Mouse (Mus musculus): ENCODE data around the gene Gm47189. TPM values are rescaled to one million over a fixed set of nuclear protein-coding genes. Genes with fewer than 3 reads are reported as not detected.
"Not testable (repeated sequence)": the region's sequence is repeated elsewhere in the genome, so short reads cannot be mapped to it uniquely, and the experiment has no call there.

Gm47189 gene
- polyA plus RNA-seq (2014; fragmentation: Nextera tagmentation; extraction: Ambion mirVana): not detected in 2 replicates

DNA sequence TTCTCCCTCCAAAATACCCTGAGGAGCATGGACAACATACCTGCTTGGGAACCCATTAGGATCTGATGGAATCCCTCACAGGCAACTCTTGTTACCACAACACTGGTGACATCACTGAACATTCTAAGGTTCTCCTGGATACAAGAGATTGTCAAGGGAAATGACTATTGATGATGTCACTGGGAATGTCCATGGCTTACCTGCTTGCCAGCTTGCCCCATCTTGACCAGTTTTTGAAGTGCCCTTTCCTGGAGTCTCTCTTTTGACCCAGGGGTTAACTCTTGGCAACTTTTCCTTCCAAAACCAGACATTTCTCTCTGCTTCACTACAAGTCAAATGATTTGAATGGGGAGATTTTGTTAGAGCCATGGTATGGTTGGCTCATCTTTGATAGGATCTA lies at the start of gene Gm47189:
Gm47189 (minus strand) TSS at position 101 of the 400 bp plus-strand sequence.
- not testable (repeated sequence) for H3K9me3 ChIP-seq (ENCODE audit: control insufficient read depth, low read length); H3K4me2 ChIP-seq; H3K27ac ChIP-seq (ENCODE audit: low read depth, low read length); H3K36me3 ChIP-seq (ENCODE audit: control insufficient read depth, insufficient read depth, low read length); ATAC-seq (ENCODE audit: low FRiP score); H3K27me3 ChIP-seq (ENCODE audit: control insufficient read depth, insufficient read depth, low read length); H3K4me3 ChIP-seq (ENCODE audit: low read depth, low read length); DNase-seq (ENCODE audit: low spot score, missing footprints); H3K9ac ChIP-seq (ENCODE audit: low read length); H3K4me1 ChIP-seq (ENCODE audit: control insufficient read depth, insufficient read depth, low read length)

DNA sequence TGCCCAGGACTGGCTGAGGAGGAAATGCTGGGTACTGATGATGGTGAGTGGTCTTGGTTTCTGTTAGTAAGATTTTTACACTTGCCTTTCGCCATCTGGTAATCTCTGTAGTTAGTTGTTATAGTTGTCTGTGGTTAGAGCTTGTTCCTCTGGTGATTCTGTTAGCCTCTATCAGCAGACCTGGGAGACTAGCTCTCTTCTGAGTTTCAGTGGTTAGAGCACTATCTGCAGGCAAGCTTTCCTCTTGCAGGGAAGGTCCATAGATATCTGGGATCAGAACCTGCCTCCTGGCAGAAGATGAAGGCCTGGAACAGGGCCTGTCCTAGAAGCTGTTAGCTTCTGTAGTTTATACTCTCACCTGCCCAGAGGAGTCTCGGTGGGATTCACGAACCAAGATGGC lies 16.3 kb downstream of the Gm47189 start:
- whole genome bisulfite sequencing: 92% methylated on average over 2 of the region's 3 CpGs
- H3K4me2 ChIP-seq; H3K4me1 ChIP-seq (ENCODE audit: control insufficient read depth, insufficient read depth, low read length); H3K4me3 ChIP-seq (ENCODE audit: low read depth, low read length); DNase-seq (ENCODE audit: low spot score, missing footprints); ATAC-seq (ENCODE audit: low FRiP score); H3K27me3 ChIP-seq (ENCODE audit: control insufficient read depth, insufficient read depth, low read length); H3K27ac ChIP-seq (ENCODE audit: low read depth, low read length); H3K9me3 ChIP-seq (ENCODE audit: control insufficient read depth, low read length); H3K9ac ChIP-seq (ENCODE audit: low read length); H3K36me3 ChIP-seq (ENCODE audit: control insufficient read depth, insufficient read depth, low read length): not testable (repeated sequence)

DNA sequence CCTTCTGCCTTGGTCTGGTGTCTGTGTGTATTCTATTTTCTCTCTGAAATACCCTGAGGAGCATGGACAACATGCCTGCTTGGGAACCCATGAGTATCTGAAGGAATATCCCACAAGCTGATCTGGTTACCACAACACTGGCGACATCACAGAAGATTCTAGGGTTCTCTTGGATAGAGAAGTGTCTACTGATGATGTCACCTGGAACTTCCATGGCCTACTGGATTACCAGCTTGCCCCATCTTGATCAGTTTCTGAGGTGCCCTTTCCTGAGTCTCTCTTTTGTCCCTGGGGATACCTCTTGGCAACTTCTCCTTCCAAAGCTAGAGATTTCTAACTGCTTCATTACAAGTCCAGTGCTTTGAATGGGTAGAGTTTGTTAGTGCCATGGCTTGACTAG lies 21.7 kb downstream of the Gm47189 start, which contains the start of gene Gm7929:
Gm7929 (minus strand) TSS at position 101 of the 400 bp plus-strand sequence.
- not testable (repeated sequence) for ATAC-seq (ENCODE audit: low FRiP score); H3K9me3 ChIP-seq (ENCODE audit: control insufficient read depth, low read length); H3K4me2 ChIP-seq; H3K9ac ChIP-seq (ENCODE audit: low read length); DNase-seq (ENCODE audit: low spot score, missing footprints); H3K4me1 ChIP-seq (ENCODE audit: control insufficient read depth, insufficient read depth, low read length); H3K36me3 ChIP-seq (ENCODE audit: control insufficient read depth, insufficient read depth, low read length); H3K27me3 ChIP-seq (ENCODE audit: control insufficient read depth, insufficient read depth, low read length); H3K27ac ChIP-seq (ENCODE audit: low read depth, low read length); H3K4me3 ChIP-seq (ENCODE audit: low read depth, low read length)
- WGBS: no CpG with 5 or more reads among the region's 1 CpGs

DNA sequence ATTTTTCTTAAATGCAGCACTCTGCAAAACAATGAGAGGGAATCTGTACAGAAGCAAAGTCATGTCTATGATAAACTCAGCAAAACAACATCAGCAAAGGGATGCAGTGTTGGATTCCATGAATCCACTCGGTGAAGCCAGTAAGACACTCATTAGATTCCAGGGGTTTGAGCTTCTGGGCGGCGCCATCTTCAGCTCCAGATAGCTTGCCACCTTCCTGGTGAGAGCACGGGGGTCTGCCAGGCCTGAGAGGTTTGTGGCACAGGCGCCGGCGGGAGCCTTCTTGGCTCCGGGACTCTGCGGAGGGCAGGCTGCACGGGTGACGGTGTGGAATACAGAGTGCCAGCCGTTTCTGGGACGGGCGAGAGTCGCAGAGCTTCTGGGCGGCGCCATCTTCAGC lies 48.8 kb downstream of the Gm47189 start:
- H3K9ac ChIP-seq (ENCODE audit: low read length); H3K4me2 ChIP-seq; H3K4me1 ChIP-seq (ENCODE audit: control insufficient read depth, insufficient read depth, low read length); H3K27ac ChIP-seq (ENCODE audit: low read depth, low read length); H3K36me3 ChIP-seq (ENCODE audit: control insufficient read depth, insufficient read depth, low read length); DNase-seq (ENCODE audit: low spot score, missing footprints); H3K27me3 ChIP-seq (ENCODE audit: control insufficient read depth, insufficient read depth, low read length); ATAC-seq (ENCODE audit: low FRiP score); H3K4me3 ChIP-seq (ENCODE audit: low read depth, low read length); H3K9me3 ChIP-seq (ENCODE audit: control insufficient read depth, low read length): not testable (repeated sequence)
- WGBS: 68% methylated on average over 17 of the region's 17 CpGs

DNA sequence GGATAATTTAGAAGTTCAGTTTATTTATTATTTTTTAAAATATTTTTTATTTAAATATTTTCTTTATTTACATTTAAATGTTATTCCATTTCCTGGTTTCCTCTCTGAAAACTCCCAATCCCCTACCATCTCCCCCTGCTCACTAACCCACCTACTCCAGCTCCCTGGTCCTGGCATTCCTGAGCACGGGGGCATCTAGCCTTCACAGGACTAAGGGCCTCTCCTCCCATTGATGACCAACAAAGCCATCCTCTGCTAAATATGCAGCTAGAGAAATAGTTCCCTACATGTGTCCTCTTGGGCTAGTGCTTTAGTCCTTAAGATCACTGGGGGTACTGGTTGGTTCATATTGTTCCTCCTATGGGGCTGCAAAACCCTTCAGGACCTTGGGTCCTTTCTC lies 55.1 kb downstream of the Gm47189 start:
- not testable (repeated sequence) for H3K36me3 ChIP-seq (ENCODE audit: control insufficient read depth, insufficient read depth, low read length); H3K27ac ChIP-seq (ENCODE audit: low read depth, low read length); H3K4me3 ChIP-seq (ENCODE audit: low read depth, low read length); H3K27me3 ChIP-seq (ENCODE audit: control insufficient read depth, insufficient read depth, low read length); H3K4me1 ChIP-seq (ENCODE audit: control insufficient read depth, insufficient read depth, low read length); H3K4me2 ChIP-seq; H3K9me3 ChIP-seq (ENCODE audit: control insufficient read depth, low read length); H3K9ac ChIP-seq (ENCODE audit: low read length); ATAC-seq (ENCODE audit: low FRiP score)
- peak; percentile 28 for DNase-seq (ENCODE audit: low spot score, missing footprints)
- 82% methylated on average over 1 of the region's 1 CpGs for WGBS

Other genes starting within 250 kb of the Gm47189 start
- gene Gm7970, start 216.9 kb downstream of the Gm47189 start, polyA plus RNA-seq (2014; fragmentation: Nextera tagmentation; extraction: Ambion mirVana): not detected in 2 replicates
- not detected in 2 replicates for gene 1700049E17Rik2, start 199.2 kb downstream of the Gm47189 start, polyA plus RNA-seq (2014; fragmentation: Nextera tagmentation; extraction: Ambion mirVana)
- gene Gm3072, start 147.8 kb downstream of the Gm47189 start, polyA plus RNA-seq (2014; fragmentation: Nextera tagmentation; extraction: Ambion mirVana): not detected in 2 replicates
- gene Gm3676, start 126.0 kb downstream of the Gm47189 start, polyA plus RNA-seq (2014; fragmentation: Nextera tagmentation; extraction: Ambion mirVana): not detected in 2 replicates
- not detected in 2 replicates for gene Gm8068, start 70.6 kb downstream of the Gm47189 start, polyA plus RNA-seq (2014; fragmentation: Nextera tagmentation; extraction: Ambion mirVana)
- gene Gm7929, start 21.8 kb downstream of the Gm47189 start, polyA plus RNA-seq (2014; fragmentation: Nextera tagmentation; extraction: Ambion mirVana): not detected in 2 replicates
- gene Gm7980, start 134.8 kb upstream of the Gm47189 start, polyA plus RNA-seq (2014; fragmentation: Nextera tagmentation; extraction: Ambion mirVana): not detected in 2 replicates
- not detected in 2 replicates for gene 1700049E17Rik1, start 152.5 kb upstream of the Gm47189 start, polyA plus RNA-seq (2014; fragmentation: Nextera tagmentation; extraction: Ambion mirVana)
- not detected in 2 replicates for gene 1700024B05Rik, start 171.6 kb upstream of the Gm47189 start, polyA plus RNA-seq (2014; fragmentation: Nextera tagmentation; extraction: Ambion mirVana)
- gene Gm6401, start 195.5 kb upstream of the Gm47189 start, polyA plus RNA-seq (2014; fragmentation: Nextera tagmentation; extraction: Ambion mirVana): not detected in 2 replicates
- gene Gm3543, start 210.9 kb upstream of the Gm47189 start, polyA plus RNA-seq (2014; fragmentation: Nextera tagmentation; extraction: Ambion mirVana): not detected in 2 replicates